In genomic region chr16:42444863-42445423, GRCm38 (mm10) we compare ENCODE assay signal across 8 mouse cellular contexts.
DNase-seq lines count a peak whose midpoint lies in the region; ATAC-seq lines count a peak whose summit lies in the region.

No protein-coding gene starts in this region.

- peak overlapping the region; percentile 22; the same call in 1 of the 2 replicates for H3K4me2 ChIP-seq in lung, embryonic 15.5 days
- H3K4me2 ChIP-seq in embryonic facial prominence, embryonic 12.5 days (replicated peaks) = peak overlapping the region; percentile 41
- H3K4me2 ChIP-seq in hindbrain, embryonic 14.5 days (replicated peaks) = peak overlapping the region; percentile 65
- H3K4me2 ChIP-seq in limb, embryonic 13.5 days (replicated peaks) = peak overlapping the region; percentile 3; the same call in 1 of the 2 replicates

- no peak overlapping the region for H3K27ac ChIP-seq in lung, embryonic 15.5 days
- peak overlapping the region; percentile 32 for H3K27ac ChIP-seq in embryonic facial prominence, embryonic 12.5 days
- H3K27ac ChIP-seq in hindbrain, embryonic 14.5 days = peak overlapping the region; percentile 95
- H3K27ac ChIP-seq in limb, embryonic 13.5 days = no peak overlapping the region

- DNase-seq in lung, adult 18-20 months = no peak
- DNase-seq in hindbrain, embryonic 14.5 days (ENCODE audit: low spot score) = peak; percentile 72
- DNase-seq in testis, postnatal 14 days (ENCODE audit: low spot score) = peak; percentile 4
- no peak for DNase-seq in urinary bladder, postnatal 25 days (ENCODE audit: low spot score)
- no peak for DNase-seq in adrenal gland, adult 8-10 months

- H3K27me3 ChIP-seq in lung, embryonic 15.5 days = no peaks in the 10 kb centered on the region
- no peaks in the 10 kb centered on the region for H3K27me3 ChIP-seq in embryonic facial prominence, embryonic 12.5 days
- H3K27me3 ChIP-seq in hindbrain, embryonic 14.5 days (ENCODE audit: control insufficient read depth, insufficient read depth, low read length) = no peaks in the 10 kb centered on the region
- no peaks in the 10 kb centered on the region for H3K27me3 ChIP-seq in limb, embryonic 13.5 days

- 21% methylated on average over 6 of the region's 6 CpGs for WGBS in lung, embryonic 15.5 days
- 18% methylated on average over 6 of the region's 6 CpGs for WGBS in embryonic facial prominence, embryonic 12.5 days
- WGBS in hindbrain, embryonic 14.5 days = 7% methylated on average over 6 of the region's 6 CpGs
- 30% methylated on average over 6 of the region's 6 CpGs for WGBS in limb, embryonic 13.5 days

- no peak overlapping the region for H3K9ac ChIP-seq in lung, embryonic 15.5 days
- no peak overlapping the region for H3K9ac ChIP-seq in embryonic facial prominence, embryonic 12.5 days
- peak overlapping the region; percentile 57 for H3K9ac ChIP-seq in hindbrain, embryonic 14.5 days
- no peak overlapping the region for H3K9ac ChIP-seq in limb, embryonic 13.5 days

- no peaks in the 10 kb centered on the region for H3K36me3 ChIP-seq in lung, embryonic 15.5 days
- H3K36me3 ChIP-seq in embryonic facial prominence, embryonic 12.5 days = no peaks in the 10 kb centered on the region
- no peaks in the 10 kb centered on the region for H3K36me3 ChIP-seq in hindbrain, embryonic 14.5 days (replicated peaks; ENCODE audit: control insufficient read depth, insufficient read depth)
- H3K36me3 ChIP-seq in limb, embryonic 13.5 days = no peaks in the 10 kb centered on the region

- peaks cover 6% of the 10 kb centered on the region; the same call in 1 of the 2 replicates for H3K4me1 ChIP-seq in lung, embryonic 15.5 days
- peaks cover 5% of the 10 kb centered on the region; the same call in 1 of the 2 replicates for H3K4me1 ChIP-seq in embryonic facial prominence, embryonic 12.5 days
- peaks cover 18% of the 10 kb centered on the region for H3K4me1 ChIP-seq in hindbrain, embryonic 14.5 days (replicated peaks; ENCODE audit: control insufficient read depth, insufficient read depth, low read length)
- peaks cover 13% of the 10 kb centered on the region for H3K4me1 ChIP-seq in limb, embryonic 13.5 days

- H3K9me3 ChIP-seq in lung, embryonic 15.5 days = no peaks in the 10 kb centered on the region
- H3K9me3 ChIP-seq in embryonic facial prominence, embryonic 12.5 days = no peaks in the 10 kb centered on the region
- H3K9me3 ChIP-seq in hindbrain, embryonic 14.5 days (ENCODE audit: control insufficient read depth, low read length) = 0 out of 2 replicates have a peak, but pooled peaks cover 5% of the 10 kb centered on the region
- no peaks in the 10 kb centered on the region for H3K9me3 ChIP-seq in limb, embryonic 13.5 days

- no peak overlapping the region for H3K4me3 ChIP-seq in lung, embryonic 15.5 days
- H3K4me3 ChIP-seq in embryonic facial prominence, embryonic 12.5 days = no peak overlapping the region
- H3K4me3 ChIP-seq in hindbrain, embryonic 14.5 days (replicated peaks; ENCODE audit: low read length) = peak overlapping the region; percentile 23
- H3K4me3 ChIP-seq in limb, embryonic 13.5 days = no peak overlapping the region

- ATAC-seq in lung, embryonic 15.5 days (ENCODE audit: borderline replicate concordance, extremely low read depth, low FRiP score, low TSS enrichment) = no peak
- 0 out of 2 replicates have a peak, but pooled peaks have one; percentile 6 for ATAC-seq in embryonic facial prominence, embryonic 12.5 days (ENCODE audit: insufficient number of reproducible peaks, insufficient read depth, low FRiP score, low TSS enrichment)
- peak; percentile 89 for ATAC-seq in hindbrain, embryonic 14.5 days (ENCODE audit: low FRiP score)
- ATAC-seq in limb, embryonic 13.5 days (ENCODE audit: low FRiP score, low read depth) = peak; percentile 32; the same call in 1 of the 2 replicates

Comparison
In these comparisons a context has a peak if more than half of its experiments do, and no peak if none do; other contexts are left out.
1. H3K27ac ChIP-seq: peak in embryonic facial prominence, embryonic 12.5 days (single experiment) and hindbrain, embryonic 14.5 days (single experiment); none in lung, embryonic 15.5 days (single experiment) and limb, embryonic 13.5 days (single experiment).
2. H3K4me2 ChIP-seq: peak in every context shown above with its lines; median percentile 65 in hindbrain, embryonic 14.5 days; 41 in embryonic facial prominence, embryonic 12.5 days; 22 in lung, embryonic 15.5 days; 3 in limb, embryonic 13.5 days.
3. DNase-seq: peak in hindbrain, embryonic 14.5 days (single experiment) and testis, postnatal 14 days (single experiment); none in lung, adult 18-20 months (0 of 2), urinary bladder, postnatal 25 days (single experiment) and adrenal gland, adult 8-10 months (single experiment).